Mouse (Mus musculus): ENCODE results near the gene Gm21988. TPM values are rescaled to one million over a fixed set of nuclear protein-coding genes. Genes with fewer than 3 reads are reported as not detected.

The Gm21988 gene
- polyA plus RNA-seq, 1 experiment from 2014 or later, result 15.9 TPM

DNA sequence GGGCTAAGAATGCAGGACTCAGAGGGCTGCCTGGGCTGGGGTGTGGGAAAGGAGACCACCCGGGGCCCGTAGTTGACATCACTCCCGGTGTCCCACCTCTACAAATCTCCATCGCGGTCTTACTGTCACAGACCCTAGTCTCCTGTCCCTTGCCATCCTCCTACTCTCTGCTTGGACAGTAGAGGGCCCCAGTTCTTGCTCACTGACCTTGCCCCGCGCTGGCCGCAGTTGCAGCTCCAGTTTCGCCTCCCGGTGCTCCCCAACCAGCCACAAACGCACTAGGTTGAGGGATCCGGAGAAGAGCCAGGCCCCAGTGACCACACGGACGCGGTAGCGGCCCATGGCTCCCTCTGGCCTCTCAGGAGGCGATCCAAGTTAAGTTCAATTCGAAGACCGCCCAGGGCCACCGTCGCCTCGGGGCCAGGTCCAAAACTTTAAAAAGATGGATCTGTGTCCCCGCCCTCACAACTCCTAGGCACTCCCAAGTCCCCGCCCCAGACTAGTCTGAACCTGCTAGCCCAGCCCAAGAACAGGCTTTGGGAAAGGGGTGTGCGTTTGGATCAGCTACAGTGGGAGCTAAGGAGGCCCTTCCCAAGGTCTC, 15.4 kb upstream of the Gm21988 start, which contains the start of gene Alox12:
Gene Alox12 (minus strand): TSS at position 423 of the 601 bp plus-strand sequence.
- peak; percentile 63 for TF ChIP-seq CTCF (IDR thresholded peaks at IDR 0.05; ENCODE audit: low read depth)
- Histone ChIP-seq H3K27me3 (ENCODE audit: insufficient read depth, low read length) (0 out of 2 replicates have a peak, but pooled peaks cover 14% of the 10 kb centered on the region), H3K36me3 (ENCODE audit: insufficient read depth, low read length) (no peaks in the 10 kb centered on the region), H3K9me3 (replicated peaks; ENCODE audit: low read length) (no peaks in the 10 kb centered on the region), H3K4me1 (replicated peaks; ENCODE audit: insufficient read depth, low read length) (0 out of 2 replicates have a peak, but pooled peaks cover 2% of the 10 kb centered on the region), H3K4me3 (replicated peaks; ENCODE audit: low read depth, low read length) (peak within 1 kb of the TSS; percentile 33), H3K9ac (ENCODE audit: low read depth, low read length) (peak within 1 kb of the TSS; percentile 43; the same call in 1 of the 2 replicates), H3K4me2 (ENCODE audit: low read length) (peak within 1 kb of the TSS; percentile 61), H3K27ac (0 out of 2 replicates have a peak within 1 kb of the TSS, but pooled peaks have one; percentile 2)
- WGBS, result 2% methylated on average over 25 of the region's 25 CpGs
- ATAC-seq (replicated peaks; ENCODE audit: low FRiP score, low read depth) (peak; percentile 40; the same call in 1 of the 2 replicates), DNase-seq (ENCODE audit: low spot score) (peak; percentile 81)

DNA sequence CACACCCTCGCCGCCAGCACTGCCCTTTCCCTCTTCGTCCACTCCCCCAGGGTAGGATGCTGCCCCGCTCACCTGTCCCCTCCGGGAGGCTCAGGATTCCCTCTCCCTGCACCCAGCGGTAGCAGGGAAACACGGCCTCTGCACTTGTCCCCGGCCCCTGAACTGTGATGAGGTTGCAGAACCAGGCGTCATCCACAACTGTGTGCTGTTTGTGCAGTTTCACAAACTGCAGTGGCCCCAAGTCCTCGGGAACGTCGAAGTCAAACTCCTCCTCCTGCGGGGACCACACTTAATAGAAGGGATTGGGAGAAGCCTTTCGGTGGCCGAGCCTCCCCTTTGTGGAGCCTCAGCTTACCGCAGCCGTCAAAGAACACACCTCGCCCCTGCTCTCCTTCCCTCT, 14.7 kb upstream of the Gm21988 start:
- no peaks in the 10 kb centered on the region for H3K36me3 ChIP-seq (ENCODE audit: insufficient read depth, low read length)
- peak overlapping the region; percentile 33 for H3K4me3 ChIP-seq (replicated peaks; ENCODE audit: low read depth, low read length)
- TF ChIP-seq CTCF (IDR thresholded peaks at IDR 0.05; ENCODE audit: low read depth), result no peak
- no peak for ATAC-seq (replicated peaks; ENCODE audit: low FRiP score, low read depth)
- 0 out of 2 replicates have a peak, but pooled peaks cover 14% of the 10 kb centered on the region for H3K27me3 ChIP-seq (ENCODE audit: insufficient read depth, low read length)
- 3% methylated on average over 18 of the region's 18 CpGs for WGBS
- 0 out of 2 replicates have a peak, but pooled peaks cover 2% of the 10 kb centered on the region for H3K4me1 ChIP-seq (replicated peaks; ENCODE audit: insufficient read depth, low read length)
- no peak overlapping the region for H3K9ac ChIP-seq (ENCODE audit: low read depth, low read length)
- no peaks in the 10 kb centered on the region for H3K9me3 ChIP-seq (replicated peaks; ENCODE audit: low read length)
- H3K27ac ChIP-seq, result 0 out of 2 replicates have a peak overlapping the region, but pooled peaks have one; percentile 2
- peak overlapping the region; percentile 61 for H3K4me2 ChIP-seq (ENCODE audit: low read length)
- no peak for DNase-seq (ENCODE audit: low spot score)

DNA sequence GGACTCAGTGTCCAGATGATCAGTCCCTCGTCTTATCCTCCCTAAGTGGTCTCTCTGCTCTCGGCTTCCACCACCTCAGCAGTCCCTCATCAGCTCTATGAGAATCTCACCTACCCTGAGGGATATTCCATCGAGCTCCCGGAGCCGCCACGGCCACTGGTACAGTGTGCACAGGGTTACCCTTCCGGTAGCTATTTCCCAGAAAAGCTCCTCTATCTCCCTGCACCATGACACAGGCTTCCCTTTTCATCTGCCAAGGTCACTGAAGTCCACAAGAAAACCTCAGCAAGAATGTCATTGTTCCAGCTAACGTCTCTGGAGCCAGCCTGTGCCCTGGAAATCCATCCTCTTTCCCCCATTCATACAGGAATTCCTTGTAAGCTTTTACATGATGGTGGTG, 12.2 kb upstream of the Gm21988 start:
- WGBS, result 71% methylated on average over 8 of the region's 8 CpGs
- H3K9me3 ChIP-seq (replicated peaks; ENCODE audit: low read length), result no peaks in the 10 kb centered on the region
- no peaks in the 10 kb centered on the region for H3K36me3 ChIP-seq (ENCODE audit: insufficient read depth, low read length)
- TF ChIP-seq CTCF (IDR thresholded peaks at IDR 0.05; ENCODE audit: low read depth), result no peak
- no peak overlapping the region for H3K4me3 ChIP-seq (replicated peaks; ENCODE audit: low read depth, low read length)
- H3K9ac ChIP-seq (ENCODE audit: low read depth, low read length), result no peak overlapping the region
- no peak for ATAC-seq (replicated peaks; ENCODE audit: low FRiP score, low read depth)
- no peak for DNase-seq (ENCODE audit: low spot score)
- 0 out of 2 replicates have a peak, but pooled peaks cover 2% of the 10 kb centered on the region for H3K4me1 ChIP-seq (replicated peaks; ENCODE audit: insufficient read depth, low read length)
- H3K4me2 ChIP-seq (ENCODE audit: low read length), result no peak overlapping the region
- H3K27me3 ChIP-seq (ENCODE audit: insufficient read depth, low read length), result 0 out of 2 replicates have a peak, but pooled peaks cover 14% of the 10 kb centered on the region
- H3K27ac ChIP-seq, result no peak overlapping the region

DNA sequence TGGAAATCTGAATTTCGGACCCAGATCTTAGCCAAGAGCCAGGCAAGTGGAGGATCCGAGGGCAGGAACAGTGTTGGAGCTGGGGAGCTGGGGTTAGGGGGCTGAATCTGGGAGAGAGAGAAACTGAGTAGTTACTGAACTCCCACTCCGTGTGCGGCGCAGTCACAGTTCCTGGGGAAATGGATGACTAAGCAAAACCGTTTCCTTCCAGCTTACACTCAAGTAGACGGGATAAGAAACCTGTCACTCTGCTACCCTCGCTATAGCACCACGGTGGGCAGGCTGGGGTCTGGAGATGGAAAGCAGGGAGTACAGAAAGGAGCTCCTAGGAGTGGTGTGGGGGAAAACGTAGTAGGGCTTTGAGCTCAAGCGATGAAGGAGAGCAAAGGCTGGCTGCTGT, 10.5 kb upstream of the Gm21988 start:
- DNase-seq (ENCODE audit: low spot score) (no peak), ATAC-seq (replicated peaks; ENCODE audit: low FRiP score, low read depth) (no peak)
- Histone ChIP-seq H3K4me3 (replicated peaks; ENCODE audit: low read depth, low read length) (no peak overlapping the region), H3K4me1 (replicated peaks; ENCODE audit: insufficient read depth, low read length) (0 out of 2 replicates have a peak, but pooled peaks cover 2% of the 10 kb centered on the region), H3K27me3 (ENCODE audit: insufficient read depth, low read length) (0 out of 2 replicates have a peak, but pooled peaks cover 14% of the 10 kb centered on the region), H3K9me3 (replicated peaks; ENCODE audit: low read length) (no peaks in the 10 kb centered on the region), H3K4me2 (ENCODE audit: low read length) (no peak overlapping the region), H3K36me3 (ENCODE audit: insufficient read depth, low read length) (no peaks in the 10 kb centered on the region), H3K9ac (ENCODE audit: low read depth, low read length) (no peak overlapping the region), H3K27ac (no peak overlapping the region)
- no peak for TF ChIP-seq CTCF (IDR thresholded peaks at IDR 0.05; ENCODE audit: low read depth)
- WGBS, result 67% methylated on average over 11 of the region's 11 CpGs

DNA sequence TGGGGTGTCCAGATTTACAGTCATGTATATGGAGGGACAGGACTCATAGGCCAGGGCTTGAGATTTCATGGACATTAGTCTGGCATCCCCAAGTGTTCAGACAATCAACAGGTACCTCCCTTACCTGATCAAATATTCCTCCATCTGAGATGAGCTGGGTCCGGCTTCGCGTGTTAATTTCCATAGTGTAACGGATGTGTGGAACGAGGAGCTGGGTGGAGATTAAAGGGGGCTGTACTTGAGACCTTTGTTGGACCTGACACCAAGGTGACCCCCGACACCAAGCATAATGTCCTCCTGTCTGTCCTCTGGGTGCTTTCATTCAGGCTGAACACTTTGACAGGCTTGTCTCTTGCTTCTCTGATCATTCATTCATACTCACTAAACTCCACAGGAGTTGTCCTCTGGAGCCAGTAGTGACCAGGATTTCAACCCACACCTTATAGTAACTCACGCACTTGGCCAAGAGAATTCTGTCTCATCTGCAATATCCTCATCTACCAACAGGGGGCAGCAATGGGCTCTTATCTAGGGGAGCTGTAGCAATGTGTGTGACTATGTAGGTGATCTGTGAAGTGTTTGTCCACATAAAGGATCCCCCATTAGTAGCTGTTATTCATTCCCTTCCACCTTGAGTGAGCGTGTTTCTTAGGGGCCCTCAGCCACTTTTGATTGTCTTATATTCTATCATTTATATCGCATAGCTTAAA, 7.7 kb upstream of the Gm21988 start:
- peak; percentile 95 for TF ChIP-seq CTCF (IDR thresholded peaks at IDR 0.05; ENCODE audit: low read depth)
- Histone ChIP-seq H3K36me3 (ENCODE audit: insufficient read depth, low read length) (no peaks in the 10 kb centered on the region), H3K4me2 (ENCODE audit: low read length) (no peak overlapping the region), H3K9ac (ENCODE audit: low read depth, low read length) (no peak overlapping the region), H3K4me3 (replicated peaks; ENCODE audit: low read depth, low read length) (no peak overlapping the region), H3K27ac (no peak overlapping the region), H3K27me3 (ENCODE audit: insufficient read depth, low read length) (no peaks in the 10 kb centered on the region), H3K9me3 (replicated peaks; ENCODE audit: low read length) (no peaks in the 10 kb centered on the region), H3K4me1 (replicated peaks; ENCODE audit: insufficient read depth, low read length) (no peaks in the 10 kb centered on the region)
- 49% methylated on average over 9 of the region's 9 CpGs for WGBS
- no peak for ATAC-seq (replicated peaks; ENCODE audit: low FRiP score, low read depth)
- DNase-seq (ENCODE audit: low spot score), result peak; percentile 72

DNA sequence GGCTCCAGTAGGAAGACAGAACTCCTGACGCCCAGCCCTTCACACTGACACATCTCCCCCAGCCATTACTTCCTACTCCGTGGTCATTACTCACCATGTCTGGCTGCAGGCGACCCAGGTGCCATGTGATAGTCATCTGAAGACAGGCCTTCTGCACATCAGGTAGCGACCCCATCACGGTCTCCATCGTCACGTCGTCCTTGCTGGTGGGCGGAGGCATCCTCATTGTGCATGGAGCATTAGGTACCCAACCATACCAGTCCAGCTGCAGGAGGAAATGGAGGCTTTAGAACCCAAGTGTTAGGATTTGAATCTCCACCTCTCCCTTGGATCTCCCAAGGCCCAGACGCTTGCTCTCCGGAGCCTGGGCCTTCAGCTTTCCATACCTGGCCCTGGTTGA, 3.0 kb upstream of the Gm21988 start:
- Histone ChIP-seq H3K27ac (no peak overlapping the region), H3K36me3 (ENCODE audit: insufficient read depth, low read length) (no peaks in the 10 kb centered on the region), H3K4me1 (replicated peaks; ENCODE audit: insufficient read depth, low read length) (peaks cover 7% of the 10 kb centered on the region), H3K9me3 (replicated peaks; ENCODE audit: low read length) (no peaks in the 10 kb centered on the region), H3K27me3 (ENCODE audit: insufficient read depth, low read length) (no peaks in the 10 kb centered on the region), H3K4me3 (replicated peaks; ENCODE audit: low read depth, low read length) (no peak overlapping the region), H3K4me2 (ENCODE audit: low read length) (no peak overlapping the region), H3K9ac (ENCODE audit: low read depth, low read length) (no peak overlapping the region)
- DNase-seq (ENCODE audit: low spot score) (no peak), ATAC-seq (replicated peaks; ENCODE audit: low FRiP score, low read depth) (no peak)
- WGBS, result 65% methylated on average over 11 of the region's 11 CpGs
- TF ChIP-seq CTCF (IDR thresholded peaks at IDR 0.05; ENCODE audit: low read depth), result no peak
